Mouse (Mus musculus): ENCODE measurements around the gene Aldh3a2.

DNA sequence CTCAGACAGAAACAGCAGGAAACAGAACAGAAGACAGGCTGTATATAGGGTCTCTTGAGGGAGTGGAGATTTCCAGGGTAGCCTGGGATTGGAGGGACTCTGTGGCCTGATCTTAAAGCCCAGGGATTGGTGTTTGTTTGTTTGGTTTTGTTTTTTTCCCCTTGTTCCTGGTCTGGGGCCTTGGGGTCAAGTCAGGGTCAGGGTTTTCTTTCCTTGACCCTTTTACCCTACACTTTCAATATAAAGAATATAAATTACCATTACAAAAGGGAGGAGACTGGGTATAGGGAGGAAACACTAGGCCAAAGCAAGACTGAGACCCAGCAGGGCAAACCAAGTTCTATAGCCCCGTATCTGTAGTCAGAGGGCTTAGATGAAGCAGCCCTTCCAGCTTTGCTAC, 29.3 kb upstream of the Aldh3a2 start:
- no peak for TF ChIP-seq CTCF (IDR thresholded peaks at IDR 0.05; ENCODE audit: extremely low read depth, insufficient read depth, insufficient read length, insufficient replicate concordance)
- no peak for TF ChIP-seq POLR2A (IDR thresholded peaks at IDR 0.05; ENCODE audit: low read depth, low read length)
